Mouse (Mus musculus) G1E (cell line): ENCODE results near the gene Pdk1. TPM values are rescaled to one million over a fixed set of nuclear protein-coding genes. Genes with fewer than 3 reads are reported as not detected.
"Not testable (repeated sequence)": the region's sequence is repeated elsewhere in the genome, so short reads cannot be mapped to it uniquely, and the experiment has no call there.

Experiments used
- ATAC-seq: 2 replicates; pipeline ENCODE4 v1.8.0; 2016; ENCODE audit warnings: mild to moderate bottlenecking; ENCODE audit not compliant: insufficient number of reproducible peaks, poor library complexity, low FRiP score, severe bottlenecking; ENCODE audit errors: extremely low read depth
- DNase-seq: peaks from one replicate; pipeline ENCODE4 v3.0.0; 2012; ENCODE audit warnings: low spot score
- H3K27me3 ChIP-seq: 2 replicates; pipeline ENCODE4 v1.6.1; 2012; ENCODE audit warnings: mild to moderate bottlenecking, low read length, inconsistent platforms; ENCODE audit not compliant: insufficient read depth
- H3K36me3 ChIP-seq: replicated peaks from 2 replicates; pipeline ENCODE3; 2012; ENCODE audit warnings: mild to moderate bottlenecking, inconsistent platforms
- H3K4me1 ChIP-seq: 2 replicates; pipeline ENCODE4 v1.6.1; 2012; ENCODE audit warnings: low read depth, low read length, inconsistent platforms, mixed read lengths; ENCODE audit not compliant: insufficient read depth
- H3K4me3 ChIP-seq: 2 replicates; pipeline ENCODE4 v1.5.1; 2012; ENCODE audit warnings: low read depth, mild to moderate bottlenecking, inconsistent platforms, low read length, moderate library complexity, mixed read lengths
- H3K9me3 ChIP-seq: replicated peaks from 2 replicates; pipeline ENCODE4 v1.6.1; 2012; ENCODE audit warnings: inconsistent platforms
- CTCF ChIP-seq: IDR thresholded peaks from 2 replicates; pipeline ENCODE4 v1.5.1; 2012; ENCODE audit warnings: low read depth, low read length, inconsistent platforms, mixed read lengths
- GATA1 ChIP-seq: IDR thresholded peaks from 2 replicates; pipeline ENCODE4 v1.6.1; 2012; ENCODE audit warnings: borderline replicate concordance, low read length, inconsistent platforms, mixed read lengths
- GATA2 ChIP-seq: IDR thresholded peaks from 2 replicates; pipeline ENCODE4 v1.6.1; 2012; ENCODE audit warnings: low read depth, low read length, inconsistent platforms, borderline replicate concordance
- POLR2AphosphoS5 ChIP-seq: IDR thresholded peaks from 2 replicates; pipeline ENCODE4 v1.6.1; 2012; ENCODE audit warnings: low read depth, low read length, inconsistent platforms; ENCODE audit not compliant: insufficient replicate concordance
- TAL1 ChIP-seq: conservative IDR thresholded peaks from 2 replicates; pipeline ENCODE4 v1.6.1; 2012; ENCODE audit warnings: low read depth, low read length, inconsistent platforms, mixed read lengths
- polyA plus RNA-seq: library from polyadenylated mRNA; stranded (reverse); fragments of >175 nt; gene quantifications from 2 replicates; pipeline ENCODE4 v1.2.3, GENCODE M21; 2012
- total RNA-seq, 2 experiments: library from RNA; stranded (forward) in 1 of 2; stranded (reverse) in 1 of 2; fragments of 200-1000 nt in 1 of 2; fragments of >200 nt in 1 of 2; fragmentation: Nextera tagmentation in 1 of 2; gene quantifications; 2 replicates each; pipeline ENCODE4 v1.2.3; 2014 to 2017

Gene Pdk1
- total and polyA plus RNA-seq, 3 experiments, result 50.3 to 141 (median 62.8) TPM

DNA sequence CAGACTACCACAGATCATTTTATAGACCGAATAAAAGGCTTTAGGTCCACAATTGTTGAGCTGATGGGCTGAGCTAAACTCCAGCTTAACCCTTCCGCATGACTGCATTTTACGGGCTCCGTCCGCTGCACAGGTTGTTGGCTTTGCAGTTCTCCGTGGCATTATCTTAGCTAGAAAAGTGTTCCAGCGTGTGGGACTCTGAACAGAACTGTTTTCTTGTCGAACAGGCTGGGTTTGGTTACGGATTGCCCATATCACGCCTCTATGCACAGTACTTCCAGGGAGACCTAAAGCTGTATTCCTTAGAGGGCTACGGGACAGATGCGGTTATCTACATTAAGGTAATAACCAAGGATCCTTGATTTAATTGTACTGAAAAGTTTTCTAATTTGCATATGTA lies 24.4 kb downstream of the Pdk1 start:
- peak; percentile 10 for DNase-seq
- H3K36me3 ChIP-seq, result peaks cover 86% of the 10 kb centered on the region
- H3K9me3 ChIP-seq, result no peaks in the 10 kb centered on the region
- peak; percentile 49; the same call in 1 of the 2 replicates for ATAC-seq
- peaks cover 15% of the 10 kb centered on the region for H3K4me1 ChIP-seq
- no peak for TF ChIP-seq GATA1
- no peak for TF ChIP-seq CTCF
- TF ChIP-seq GATA2, result no peak
- TF ChIP-seq TAL1, result no peak
- TF ChIP-seq POLR2AphosphoS5, result no peak
- no peak overlapping the region; the same call in 1 of the 2 replicates for H3K4me3 ChIP-seq
- no peaks in the 10 kb centered on the region for H3K27me3 ChIP-seq

DNA sequence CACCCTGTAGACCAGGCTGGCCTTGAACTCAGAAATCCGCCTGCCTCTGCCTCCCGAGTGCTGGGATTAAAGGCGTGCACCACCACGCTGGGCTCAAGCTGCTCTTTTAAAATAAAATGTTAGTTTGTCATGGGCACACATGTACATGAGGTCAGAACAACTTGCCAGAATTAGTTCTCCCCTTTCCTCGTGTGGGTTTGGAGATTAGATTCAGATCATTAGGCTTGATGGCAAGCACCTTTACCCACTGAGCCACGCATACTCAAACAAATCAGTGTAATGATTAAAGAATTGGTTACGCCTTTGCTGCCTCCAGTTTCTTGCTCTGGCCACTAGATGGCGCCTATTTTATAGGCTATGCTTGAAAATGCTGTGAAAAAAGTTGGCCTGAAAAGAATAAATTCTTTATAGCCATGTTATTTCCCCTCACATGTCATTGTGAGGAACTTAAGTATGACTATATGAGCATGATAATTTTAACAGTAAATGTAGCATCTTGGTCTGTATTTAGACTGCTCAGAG lies 25.4 kb downstream of the Pdk1 start:
- H3K27me3 ChIP-seq, result no peaks in the 10 kb centered on the region
- no peak overlapping the region for H3K4me3 ChIP-seq
- H3K36me3 ChIP-seq, result peaks cover 82% of the 10 kb centered on the region
- ATAC-seq (no peak), DNase-seq (no peak)
- H3K9me3 ChIP-seq, result no peaks in the 10 kb centered on the region
- TF ChIP-seq GATA2 (no peak), CTCF (peak; percentile 43; the same call in 1 of the 2 replicates), TAL1 (no peak)
- H3K4me1 ChIP-seq, result peaks cover 15% of the 10 kb centered on the region

DNA sequence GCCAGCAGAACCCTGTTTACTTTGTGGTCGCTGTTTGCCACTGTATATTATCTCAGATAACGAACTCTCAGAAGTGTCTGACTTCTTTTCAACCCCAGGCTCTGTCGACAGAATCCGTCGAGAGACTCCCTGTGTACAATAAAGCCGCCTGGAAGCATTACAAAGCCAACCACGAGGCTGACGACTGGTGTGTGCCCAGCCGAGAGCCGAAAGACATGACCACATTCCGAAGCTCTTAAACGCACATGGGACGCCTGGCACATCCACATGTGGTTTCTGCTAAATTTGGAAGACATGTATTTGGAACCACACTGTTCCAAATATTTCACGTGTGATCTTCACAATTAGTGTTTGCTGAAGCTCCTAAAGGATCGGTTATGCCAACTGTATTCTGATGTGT lies 26.9 kb downstream of the Pdk1 start:
- Histone ChIP-seq H3K9me3 (no peaks in the 10 kb centered on the region), H3K4me3 (no peak overlapping the region), H3K4me1 (peaks cover 15% of the 10 kb centered on the region), H3K36me3 (peaks cover 71% of the 10 kb centered on the region), H3K27me3 (no peaks in the 10 kb centered on the region)
- DNase-seq (no peak), ATAC-seq (no peak)
- TF ChIP-seq CTCF, result no peak
- TF ChIP-seq GATA2, result no peak
- TF ChIP-seq TAL1, result no peak
- TF ChIP-seq GATA1, result no peak
- TF ChIP-seq POLR2AphosphoS5, result no peak

DNA sequence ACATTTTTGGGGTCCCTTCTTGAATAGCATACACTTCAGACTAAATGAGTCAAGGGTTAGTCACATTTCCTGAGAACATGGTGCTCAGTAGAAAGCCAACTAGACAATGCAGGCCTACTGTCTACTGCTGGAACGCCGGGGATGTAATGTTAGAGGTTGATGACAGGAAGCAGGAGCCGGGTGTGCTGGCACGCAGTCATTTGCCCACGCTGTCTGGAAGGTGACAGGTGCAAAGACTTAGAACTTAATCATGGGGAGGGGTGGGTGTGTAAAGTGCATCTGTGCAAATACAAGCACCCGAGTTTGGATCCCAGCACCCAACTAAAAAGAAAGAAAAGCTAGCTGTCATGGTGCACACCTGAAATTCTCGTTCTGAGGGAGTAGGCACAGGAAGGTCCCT lies 32.1 kb downstream of the Pdk1 start:
- Histone ChIP-seq H3K27me3 (0 out of 2 replicates have a peak, but pooled peaks cover 5% of the 10 kb centered on the region), H3K4me1 (no peaks in the 10 kb centered on the region), H3K4me3 (no peak overlapping the region), H3K9me3 (no peaks in the 10 kb centered on the region), H3K36me3 (peaks cover 21% of the 10 kb centered on the region)
- DNase-seq (no peak), ATAC-seq (no peak)
- no peak for TF ChIP-seq GATA1
- no peak for TF ChIP-seq GATA2
- TF ChIP-seq POLR2AphosphoS5, result no peak
- no peak for TF ChIP-seq TAL1
- no peak for TF ChIP-seq CTCF

DNA sequence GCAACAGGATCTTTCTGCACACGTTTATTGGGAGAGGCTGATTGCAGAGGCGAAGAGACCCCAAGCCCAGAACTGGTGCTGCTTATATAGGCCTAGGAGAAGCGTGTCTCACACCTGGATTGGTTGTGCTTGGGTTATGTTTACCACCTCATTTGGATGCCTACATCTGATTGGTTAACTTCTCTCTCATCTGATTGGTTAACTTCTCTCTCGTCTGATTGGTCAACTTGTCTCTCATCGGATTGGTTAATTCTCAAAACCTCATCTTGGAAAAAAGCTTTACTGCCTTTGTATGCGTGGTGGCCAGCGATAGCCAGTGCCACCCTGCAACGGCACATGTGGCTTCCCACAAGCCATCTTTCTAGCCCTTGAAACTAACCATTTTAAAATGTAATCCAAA lies 33.3 kb downstream of the Pdk1 start:
- H3K4me3 ChIP-seq, H3K9me3 ChIP-seq, ATAC-seq, H3K27me3 ChIP-seq, DNase-seq, H3K36me3 ChIP-seq, H3K4me1 ChIP-seq: not testable (repeated sequence)

DNA sequence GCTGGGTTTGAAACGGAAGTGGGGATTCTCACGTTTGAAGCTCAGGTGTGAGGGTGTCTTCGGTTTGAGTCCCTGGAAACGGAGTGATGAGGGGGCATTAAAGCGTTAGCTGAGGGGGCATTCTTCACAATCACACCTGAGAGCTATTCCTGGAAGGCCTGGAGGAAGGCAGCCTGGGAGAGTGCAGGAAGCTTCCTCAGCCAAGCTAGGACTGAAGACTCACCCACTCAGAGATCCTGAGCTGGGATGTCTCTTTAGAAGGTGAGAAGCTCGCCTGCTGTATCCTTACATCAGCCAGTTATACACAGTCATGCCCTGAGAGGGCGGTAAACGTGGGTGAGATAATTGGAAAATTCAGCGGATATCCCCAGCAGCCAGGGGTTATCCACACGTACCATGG lies 40.9 kb downstream of the Pdk1 start:
- TF ChIP-seq POLR2AphosphoS5 (no peak), CTCF (no peak), GATA2 (no peak), GATA1 (no peak), TAL1 (no peak)
- Histone ChIP-seq H3K27me3 (peaks cover 21% of the 10 kb centered on the region), H3K36me3 (no peaks in the 10 kb centered on the region), H3K9me3 (no peaks in the 10 kb centered on the region), H3K4me3 (no peak overlapping the region), H3K4me1 (0 out of 2 replicates have a peak, but pooled peaks cover 3% of the 10 kb centered on the region)
- ATAC-seq (no peak), DNase-seq (no peak)

DNA sequence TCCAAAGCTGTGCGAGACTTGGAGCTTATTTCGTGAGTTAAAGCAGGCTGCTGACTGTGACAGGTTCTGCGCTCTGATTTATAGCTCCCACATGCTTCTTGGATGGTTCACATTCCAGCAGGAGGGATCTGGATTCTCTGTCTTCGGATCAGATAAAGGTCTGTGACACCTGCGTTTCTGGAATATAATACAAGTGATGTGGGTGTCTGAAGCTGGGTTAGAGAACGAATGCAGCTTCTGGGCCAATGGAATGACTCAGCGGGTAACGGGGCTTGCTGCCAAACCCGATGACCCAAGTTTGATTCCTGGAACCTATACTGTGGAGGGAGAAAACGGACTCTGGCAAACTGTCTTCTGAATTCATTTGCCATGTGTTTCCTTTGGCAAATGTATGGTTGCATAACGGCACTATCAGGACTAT lies 46.2 kb downstream of the Pdk1 start:
- H3K27me3 ChIP-seq, result peaks cover 10% of the 10 kb centered on the region
- H3K4me3 ChIP-seq, result no peak overlapping the region
- DNase-seq (no peak), ATAC-seq (no peak)
- H3K9me3 ChIP-seq, result no peaks in the 10 kb centered on the region
- no peaks in the 10 kb centered on the region for H3K36me3 ChIP-seq
- no peak for TF ChIP-seq POLR2AphosphoS5
- no peak for TF ChIP-seq GATA1
- no peak for TF ChIP-seq TAL1
- TF ChIP-seq CTCF, result no peak
- no peak for TF ChIP-seq GATA2
- 0 out of 2 replicates have a peak, but pooled peaks cover 3% of the 10 kb centered on the region for H3K4me1 ChIP-seq

DNA sequence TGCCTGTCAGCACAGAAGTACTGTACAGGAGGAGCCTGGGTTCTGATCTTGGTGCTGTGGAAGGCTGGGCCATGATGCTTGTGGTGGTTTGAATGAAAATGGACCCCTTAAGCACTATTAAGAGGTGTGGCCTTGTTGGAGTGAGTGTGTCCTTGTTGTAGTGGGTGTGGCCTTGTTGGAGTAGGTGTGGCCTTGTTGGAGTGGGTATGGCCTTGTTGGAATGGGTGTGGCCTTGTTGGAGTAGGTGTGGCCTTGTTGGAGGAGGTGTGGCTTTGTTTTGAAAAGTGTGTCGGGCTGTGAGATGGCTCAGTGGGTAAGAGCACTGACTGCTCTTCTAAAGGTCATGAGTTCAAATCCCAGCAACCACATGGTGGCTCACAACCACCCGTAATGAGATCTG lies 51.9 kb downstream of the Pdk1 start:
- H3K36me3 ChIP-seq, ATAC-seq, H3K27me3 ChIP-seq, H3K4me1 ChIP-seq, DNase-seq, H3K4me3 ChIP-seq, H3K9me3 ChIP-seq: not testable (repeated sequence)
